Mouse (Mus musculus): ENCODE results near the gene Cdkal1. TPM values are rescaled to one million over a fixed set of nuclear protein-coding genes. Genes with fewer than 3 reads are reported as not detected.

Cdkal1 gene
- polyA plus RNA-seq, 1 experiment: 5.6 TPM

GRCm38 (mm10) chr13:29670626-29671025 lies 184.8 kb downstream of the Cdkal1 start:
- Histone ChIP-seq H3K4me3 (no peak overlapping the region), H3ac (ENCODE audit: control insufficient read depth, insufficient read length) (no peak overlapping the region), H3K79me2 (ENCODE audit: control insufficient read depth, insufficient read depth) (no peaks in the 10 kb centered on the region), H3K4me2 (ENCODE audit: low read depth) (peak overlapping the region; percentile 8), H3K36me3 (ENCODE audit: control insufficient read depth, insufficient read depth) (no peaks in the 10 kb centered on the region), H3K27me3 (ENCODE audit: control insufficient read depth, insufficient read depth, insufficient read length) (no peaks in the 10 kb centered on the region)
- no peak for TF ChIP-seq TCF12 (IDR thresholded peaks at IDR 0.05; ENCODE audit: insufficient read depth, poor library complexity, severe bottlenecking)

- Histone ChIP-seq H3K4me2 (ENCODE audit: low read depth) (no peak overlapping the region), H3K36me3 (ENCODE audit: control insufficient read depth, insufficient read depth) (no peaks in the 10 kb centered on the region), H3K79me2 (ENCODE audit: control insufficient read depth, insufficient read depth) (no peaks in the 10 kb centered on the region), H3K4me3 (no peak overlapping the region), H3ac (ENCODE audit: control insufficient read depth, insufficient read length) (no peak overlapping the region), H3K27me3 (ENCODE audit: control insufficient read depth, insufficient read depth, insufficient read length) (no peaks in the 10 kb centered on the region)
- TF ChIP-seq MYOG (IDR thresholded peaks at IDR 0.05; ENCODE audit: control insufficient read depth in 1 of 3, insufficient read depth in 1 of 3, insufficient read length in 2 of 3, low read depth in 2 of 3) (no peak), TCF12 (IDR thresholded peaks at IDR 0.05; ENCODE audit: insufficient read depth, poor library complexity, severe bottlenecking) (no peak)
Measured at GRCm38 (mm10) chr13:29663908-29664307, 191.6 kb downstream of the Cdkal1 start.

- no peaks in the 10 kb centered on the region for H3K79me2 ChIP-seq (ENCODE audit: control insufficient read depth, insufficient read depth)
- no peaks in the 10 kb centered on the region for H3K27me3 ChIP-seq (ENCODE audit: control insufficient read depth, insufficient read depth, insufficient read length)
- no peak overlapping the region for H3ac ChIP-seq (ENCODE audit: control insufficient read depth, insufficient read length)
- H3K36me3 ChIP-seq (ENCODE audit: control insufficient read depth, insufficient read depth): no peaks in the 10 kb centered on the region
- H3K4me3 ChIP-seq: no peak overlapping the region
- H3K4me2 ChIP-seq (ENCODE audit: low read depth): no peak overlapping the region
- no peak for TF ChIP-seq TCF12 (IDR thresholded peaks at IDR 0.05; ENCODE audit: insufficient read depth, poor library complexity, severe bottlenecking)
- TF ChIP-seq E2F4 (IDR thresholded peaks at IDR 0.05; ENCODE audit: insufficient read depth): no peak
- no peak for TF ChIP-seq CEBPB (IDR thresholded peaks at IDR 0.05; ENCODE audit: insufficient read depth, poor library complexity, severe bottlenecking)
- no peak for TF ChIP-seq TCF3 (IDR thresholded peaks at IDR 0.05; ENCODE audit: insufficient read length, low read depth)
- no peak for TF ChIP-seq POLR2AphosphoS2 (IDR thresholded peaks at IDR 0.05; ENCODE audit: insufficient read length, low read depth)
- no peak for TF ChIP-seq MYOG (IDR thresholded peaks at IDR 0.05; ENCODE audit: control insufficient read depth in 1 of 3, insufficient read depth in 1 of 3, insufficient read length in 2 of 3, low read depth in 2 of 3)
- no peak for TF ChIP-seq SRF (IDR thresholded peaks at IDR 0.05; ENCODE audit: control insufficient read depth, insufficient read length, low read depth)
- TF ChIP-seq MYOD1 (IDR thresholded peaks at IDR 0.05; ENCODE audit: control insufficient read depth in 1 of 3, insufficient read length in 2 of 3, low read depth in 2 of 3): no peak
Measured at GRCm38 (mm10) chr13:29655841-29656365, 199.6 kb downstream of the Cdkal1 start.

GRCm38 (mm10) chr13:29653407-29653806 lies 202.1 kb downstream of the Cdkal1 start:
- Histone ChIP-seq H3K4me2 (ENCODE audit: low read depth) (no peak overlapping the region), H3K4me3 (no peak overlapping the region), H3K27me3 (ENCODE audit: control insufficient read depth, insufficient read depth, insufficient read length) (no peaks in the 10 kb centered on the region), H3K79me2 (ENCODE audit: control insufficient read depth, insufficient read depth) (no peaks in the 10 kb centered on the region), H3ac (ENCODE audit: control insufficient read depth, insufficient read length) (no peak overlapping the region), H3K36me3 (ENCODE audit: control insufficient read depth, insufficient read depth) (no peaks in the 10 kb centered on the region)
- TF ChIP-seq POLR2A (IDR thresholded peaks at IDR 0.05; ENCODE audit: insufficient read length, low read depth): no peak
- TF ChIP-seq MYOD1 (IDR thresholded peaks at IDR 0.05; ENCODE audit: control insufficient read depth in 1 of 3, insufficient read length in 2 of 3, low read depth in 2 of 3): no peak
- no peak for TF ChIP-seq E2F4 (IDR thresholded peaks at IDR 0.05; ENCODE audit: insufficient read depth)
- no peak for TF ChIP-seq REST (IDR thresholded peaks at IDR 0.05; ENCODE audit: insufficient read depth, insufficient read length)
- no peak for TF ChIP-seq USF1 (IDR thresholded peaks at IDR 0.05; ENCODE audit: low read depth)
- no peak for TF ChIP-seq MYOG (IDR thresholded peaks at IDR 0.05; ENCODE audit: control insufficient read depth in 1 of 3, insufficient read depth in 1 of 3, insufficient read length in 2 of 3, low read depth in 2 of 3)
- TF ChIP-seq TCF3 (IDR thresholded peaks at IDR 0.05; ENCODE audit: insufficient read length, low read depth): no peak
- TF ChIP-seq CEBPB (IDR thresholded peaks at IDR 0.05; ENCODE audit: insufficient read depth, poor library complexity, severe bottlenecking): no peak
- TF ChIP-seq POLR2AphosphoS2 (IDR thresholded peaks at IDR 0.05; ENCODE audit: insufficient read length, low read depth): no peak
- no peak for TF ChIP-seq TCF12 (IDR thresholded peaks at IDR 0.05; ENCODE audit: insufficient read depth, poor library complexity, severe bottlenecking)
- no peak for TF ChIP-seq MAX (IDR thresholded peaks at IDR 0.05; ENCODE audit: low read depth)
- no peak for TF ChIP-seq SRF (IDR thresholded peaks at IDR 0.05; ENCODE audit: control insufficient read depth, insufficient read length, low read depth)

GRCm38 (mm10) chr13:29652791-29653190 lies 202.7 kb downstream of the Cdkal1 start:
- H3K4me2 ChIP-seq (ENCODE audit: low read depth): no peak overlapping the region
- H3K36me3 ChIP-seq (ENCODE audit: control insufficient read depth, insufficient read depth): no peaks in the 10 kb centered on the region
- no peak overlapping the region for H3ac ChIP-seq (ENCODE audit: control insufficient read depth, insufficient read length)
- TF ChIP-seq MYOG (IDR thresholded peaks at IDR 0.05; ENCODE audit: control insufficient read depth in 1 of 3, insufficient read depth in 1 of 3, insufficient read length in 2 of 3, low read depth in 2 of 3): no peak
- no peak for TF ChIP-seq E2F4 (IDR thresholded peaks at IDR 0.05; ENCODE audit: insufficient read depth)
- no peak for TF ChIP-seq USF1 (IDR thresholded peaks at IDR 0.05; ENCODE audit: low read depth)
- no peak for TF ChIP-seq MAX (IDR thresholded peaks at IDR 0.05; ENCODE audit: low read depth)
- TF ChIP-seq REST (IDR thresholded peaks at IDR 0.05; ENCODE audit: insufficient read depth, insufficient read length): no peak
- no peak for TF ChIP-seq CEBPB (IDR thresholded peaks at IDR 0.05; ENCODE audit: insufficient read depth, poor library complexity, severe bottlenecking)
- no peak for TF ChIP-seq TCF3 (IDR thresholded peaks at IDR 0.05; ENCODE audit: insufficient read length, low read depth)
- TF ChIP-seq SRF (IDR thresholded peaks at IDR 0.05; ENCODE audit: control insufficient read depth, insufficient read length, low read depth): no peak
- no peak for TF ChIP-seq MYOD1 (IDR thresholded peaks at IDR 0.05; ENCODE audit: control insufficient read depth in 1 of 3, insufficient read length in 2 of 3, low read depth in 2 of 3)
- TF ChIP-seq POLR2AphosphoS2 (IDR thresholded peaks at IDR 0.05; ENCODE audit: insufficient read length, low read depth): no peak
- TF ChIP-seq POLR2A (IDR thresholded peaks at IDR 0.05; ENCODE audit: insufficient read length, low read depth): no peak
- TF ChIP-seq TCF12 (IDR thresholded peaks at IDR 0.05; ENCODE audit: insufficient read depth, poor library complexity, severe bottlenecking): no peak
- H3K79me2 ChIP-seq (ENCODE audit: control insufficient read depth, insufficient read depth): no peaks in the 10 kb centered on the region
- H3K4me3 ChIP-seq: no peak overlapping the region
- no peaks in the 10 kb centered on the region for H3K27me3 ChIP-seq (ENCODE audit: control insufficient read depth, insufficient read depth, insufficient read length)

All from myocyte (in vitro differentiated cells).